Mouse (Mus musculus) testis, postnatal 10 days (tissue): ENCODE measurements around the gene Edar.

Source experiments
- DNase-seq: peaks from one replicate; pipeline ENCODE4 v3.0.0; 2021; ENCODE audit warnings: low spot score

Gene Edar

DNA sequence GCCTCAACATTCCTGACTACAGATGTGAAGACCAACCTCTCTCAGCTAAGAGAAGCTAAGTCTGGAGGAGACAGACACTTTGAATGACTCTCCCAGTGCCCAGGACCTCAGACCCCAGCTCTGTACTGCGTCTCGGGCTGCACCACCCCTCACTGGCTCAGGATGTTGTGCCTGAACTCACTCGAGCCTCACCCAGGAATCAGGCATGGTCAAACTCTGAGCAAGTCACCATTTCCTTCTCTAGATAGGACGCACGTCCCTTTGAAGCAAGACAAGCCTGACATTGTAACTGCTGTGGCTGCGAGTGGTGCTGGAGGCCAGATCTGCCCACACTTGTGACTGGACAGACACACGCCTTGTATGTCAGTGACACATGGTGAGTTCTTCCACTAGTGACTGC is 73.5 kb downstream of the Edar start:
- DNase-seq: no peak

DNA sequence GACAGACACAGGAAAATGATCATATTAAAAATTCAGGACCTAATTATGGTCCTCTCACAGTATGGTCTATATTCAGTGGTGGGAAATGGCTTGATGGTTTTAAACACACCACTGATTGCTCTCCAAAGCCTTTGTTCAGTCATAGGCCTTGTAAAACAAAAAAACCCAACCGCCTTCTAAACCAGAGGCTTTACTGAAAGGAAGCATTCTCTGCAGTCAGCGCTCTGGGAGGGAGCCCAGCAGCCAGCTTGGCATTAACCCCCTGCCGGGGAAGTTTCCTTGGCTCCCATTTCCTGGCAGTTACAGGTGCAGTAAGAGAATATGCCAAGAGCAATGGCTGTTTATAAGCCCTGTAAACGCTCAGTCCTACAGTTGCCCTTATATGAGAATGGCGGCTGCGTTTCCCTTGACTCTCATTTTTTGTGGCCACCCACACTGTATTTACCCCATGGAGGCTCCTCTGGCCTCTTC is 74.0 kb downstream of the Edar start:
- DNase-seq: no peak

DNA sequence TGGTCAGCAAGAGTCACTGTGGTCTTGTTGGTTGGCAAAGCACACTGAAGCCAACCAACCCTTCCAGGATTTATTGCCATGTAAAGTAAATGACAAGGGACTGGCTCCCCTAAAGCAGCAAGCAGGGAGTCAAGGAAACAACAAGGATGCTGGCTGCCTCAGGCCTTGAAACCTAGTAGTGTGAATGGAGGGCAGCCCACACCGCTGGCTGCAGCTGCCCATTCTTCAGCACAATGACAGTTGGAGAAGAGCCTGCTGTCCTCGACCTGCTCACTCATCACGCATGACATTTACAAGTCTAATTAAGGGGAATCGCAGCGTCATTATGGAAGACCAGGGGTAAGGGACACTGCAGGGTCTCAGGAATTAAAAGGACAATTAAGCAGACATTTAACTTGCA is 74.5 kb downstream of the Edar start:
- DNase-seq: no peak

DNA sequence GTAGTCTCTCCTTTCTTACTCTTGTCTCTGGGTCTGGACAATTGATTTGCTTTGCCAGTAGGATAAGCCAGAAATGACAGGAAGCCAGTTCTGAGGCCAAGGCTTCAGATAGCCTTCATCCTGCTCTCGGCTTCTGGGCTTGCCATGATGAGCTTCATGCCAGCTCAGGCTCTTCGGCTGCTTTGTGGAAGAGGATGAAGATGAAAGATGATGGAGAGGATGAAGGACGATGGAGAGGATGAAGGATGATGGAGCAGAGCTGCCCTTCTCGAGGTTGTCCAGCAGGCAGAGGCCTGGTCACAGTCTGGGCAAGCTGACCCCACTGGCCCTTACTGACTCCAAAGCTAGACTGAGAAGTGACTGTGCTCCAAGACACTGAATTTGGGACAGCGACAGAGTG is 75.3 kb downstream of the Edar start:
- DNase-seq: no peak

DNA sequence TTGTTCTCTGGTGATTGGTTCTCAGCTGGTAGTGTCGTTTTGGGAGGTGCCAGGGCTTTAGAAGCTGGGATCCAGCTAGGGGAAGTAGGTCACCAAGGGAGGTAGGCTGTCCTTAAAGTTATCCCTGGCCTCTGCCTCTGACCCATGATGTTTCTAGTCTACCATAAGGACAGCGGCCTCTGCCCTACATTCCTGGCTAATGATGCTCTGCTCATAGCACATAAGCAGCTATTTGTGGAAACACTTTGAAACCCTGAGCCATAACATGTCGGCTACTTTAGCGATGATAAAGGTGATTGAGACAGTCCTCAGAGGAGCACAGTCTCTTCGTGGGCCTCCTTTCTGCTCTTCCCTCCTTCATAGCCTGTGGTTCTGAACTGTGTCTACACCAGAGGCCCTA is 79.6 kb downstream of the Edar start:
- no peak for DNase-seq

DNA sequence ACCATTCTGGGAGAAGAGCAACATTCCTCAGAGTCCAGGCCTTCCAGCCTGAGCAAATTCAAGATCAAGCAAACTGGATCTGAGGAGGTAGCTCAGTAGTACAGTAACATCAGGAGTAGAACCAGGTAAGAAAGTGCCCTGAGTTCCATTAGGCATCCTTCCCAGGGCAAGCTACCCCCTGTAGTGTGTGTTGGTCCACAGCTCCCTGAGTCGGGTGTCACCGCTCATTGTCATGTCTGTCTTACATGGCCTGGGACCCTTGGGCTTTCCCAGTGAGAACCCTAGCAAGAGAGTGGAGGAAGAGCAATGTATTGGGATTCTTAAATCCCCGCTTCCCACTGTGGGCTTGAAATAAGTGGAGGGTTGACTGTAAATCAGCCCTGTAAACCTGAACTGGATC is 80.3 kb downstream of the Edar start:
- DNase-seq: no peak

DNA sequence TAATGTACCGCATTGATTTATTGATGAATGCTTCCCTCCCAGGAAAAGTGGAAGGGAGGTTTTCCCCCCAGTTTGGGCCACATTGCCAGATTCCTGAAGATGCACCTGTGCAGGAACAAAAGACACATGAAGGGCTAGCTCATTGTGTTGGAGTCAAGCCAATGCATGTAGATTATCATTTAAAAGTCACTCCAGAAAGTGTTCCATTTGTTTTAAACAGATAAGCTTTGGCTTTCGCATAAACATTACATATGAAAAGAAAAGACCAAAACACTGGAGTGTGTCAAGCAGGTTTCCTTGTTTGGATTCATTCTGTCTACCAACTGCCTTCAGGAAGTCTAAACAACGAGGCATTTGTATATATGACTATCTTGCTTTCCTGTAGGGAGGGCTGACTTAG is 81.0 kb downstream of the Edar start:
- DNase-seq: no peak

DNA sequence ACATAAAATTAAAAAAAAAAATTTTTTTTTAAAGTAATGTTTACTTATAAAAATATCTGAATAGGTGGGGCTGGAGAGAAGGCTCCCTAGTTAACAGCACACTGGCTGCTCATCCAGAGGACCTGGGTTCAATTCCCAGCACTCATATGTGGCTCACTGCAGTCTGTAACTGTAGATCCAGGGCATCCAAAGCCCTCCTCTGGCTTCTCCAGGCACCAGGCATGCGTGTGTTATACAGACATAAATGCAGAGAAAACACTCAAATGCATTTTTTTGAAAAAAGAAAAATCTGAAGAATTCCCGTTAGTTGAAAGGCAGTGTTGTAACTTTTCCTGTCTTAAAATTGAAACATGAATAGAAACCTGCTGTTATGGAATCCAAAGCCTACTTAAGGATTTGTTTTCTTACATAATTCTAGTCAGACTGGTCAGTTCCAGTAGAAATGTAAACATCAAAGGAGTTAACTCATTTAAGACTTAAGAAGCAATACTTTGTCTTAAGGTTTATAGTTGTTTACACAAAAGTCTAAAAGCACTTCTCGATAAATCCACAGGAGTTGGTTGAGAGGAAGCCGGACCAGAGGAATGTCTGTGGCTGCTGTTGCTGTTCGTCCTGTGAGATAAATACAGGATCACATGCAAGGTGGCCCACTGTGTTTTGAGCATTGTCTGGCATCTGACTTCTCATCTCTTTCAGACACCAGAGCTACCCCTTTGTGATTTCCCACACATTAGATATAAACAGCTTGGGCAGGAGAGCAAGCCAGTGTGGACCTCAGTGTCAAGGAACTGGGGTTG is 89.8 kb downstream of the Edar start:
- DNase-seq: no peak

DNA sequence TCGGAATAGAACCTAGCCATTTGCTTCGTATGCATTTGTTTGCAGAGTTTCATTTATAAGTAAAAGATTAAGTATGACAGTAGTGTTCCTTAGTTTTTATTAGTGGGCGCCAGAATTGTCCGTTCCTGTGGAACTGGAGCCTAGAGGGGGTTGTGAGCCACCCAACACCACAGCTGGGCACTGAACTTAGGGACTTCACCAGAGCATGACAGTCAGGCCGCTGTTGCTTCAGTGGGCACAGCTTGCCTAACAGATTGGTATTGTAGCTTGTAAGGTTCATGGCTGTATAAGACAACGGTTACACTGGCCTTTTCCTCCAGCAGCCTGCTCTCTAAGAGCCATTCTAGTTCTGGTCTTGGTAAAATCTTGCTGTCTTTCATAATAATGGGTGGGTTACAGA is 114.9 kb downstream of the Edar start:
- DNase-seq: no peak

DNA sequence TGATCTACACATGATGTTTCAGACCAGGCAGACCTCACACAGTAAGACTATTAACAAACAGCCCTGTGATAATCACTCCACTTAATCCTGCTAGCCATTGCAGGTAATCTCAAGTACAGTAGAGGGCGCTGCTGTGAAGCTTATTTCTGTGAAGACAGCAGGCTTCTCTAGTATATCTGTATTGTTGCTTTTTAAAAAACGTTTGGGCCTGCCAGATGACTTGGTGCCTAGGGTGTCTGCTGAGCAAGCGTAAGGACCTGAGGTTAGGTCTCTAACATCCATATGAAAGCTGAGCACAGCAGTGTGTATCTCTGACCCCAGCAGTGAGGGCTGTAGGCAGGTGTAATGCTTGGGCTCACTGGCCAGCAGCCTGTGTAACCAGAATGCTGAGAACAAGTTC is 115.6 kb downstream of the Edar start:
- no peak for DNase-seq

DNA sequence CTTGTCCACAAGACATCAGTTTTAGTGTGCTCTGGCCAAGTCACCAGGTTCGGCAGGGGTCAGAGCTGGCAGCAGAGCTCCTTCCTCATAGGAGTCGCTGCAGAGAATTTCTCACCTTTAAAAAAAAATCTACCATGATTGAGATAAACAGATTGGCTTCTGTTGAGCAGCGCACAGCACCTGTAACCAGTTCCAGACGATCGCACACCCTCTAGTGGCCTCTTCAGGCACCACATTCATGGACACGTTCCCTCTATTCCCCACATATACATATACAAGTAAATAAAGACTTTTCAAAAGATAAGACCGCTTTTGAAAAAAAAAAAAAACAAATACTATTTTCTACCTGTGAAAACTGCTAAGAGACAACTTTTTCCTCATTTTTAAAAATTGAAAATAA is 116.4 kb downstream of the Edar start:
- DNase-seq: peak; percentile 63

DNA sequence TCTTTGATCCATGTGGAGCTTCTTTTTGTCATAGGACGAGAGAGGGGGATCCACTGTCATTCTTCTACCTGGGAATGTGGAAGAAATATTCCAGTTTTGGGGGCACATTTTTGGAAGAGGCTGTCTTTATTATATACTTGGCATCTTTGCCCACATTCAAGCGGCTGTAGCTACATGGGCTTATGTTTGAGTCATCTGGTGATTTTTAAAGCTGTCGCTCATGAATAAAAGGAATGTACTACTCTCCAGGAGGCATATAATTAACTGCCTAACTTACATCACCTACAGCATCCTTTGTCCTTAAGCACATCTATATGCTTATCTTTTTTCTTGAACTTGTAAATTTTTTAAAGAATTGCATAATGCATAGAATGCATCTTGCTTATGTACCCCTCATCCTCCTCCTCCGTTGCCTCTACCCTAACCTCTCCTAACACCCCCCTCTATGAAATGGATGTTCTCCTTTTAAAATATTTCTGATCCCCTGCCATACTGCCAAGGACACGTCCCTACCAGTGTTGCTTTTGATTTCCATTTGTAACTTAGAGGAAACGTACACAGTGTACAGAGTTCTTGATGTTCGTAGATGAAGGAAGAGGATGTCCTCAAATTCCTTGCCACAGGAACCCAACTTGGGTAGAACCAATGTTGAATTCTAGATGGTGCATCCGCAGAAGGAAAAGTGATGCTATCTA is 120.6 kb downstream of the Edar start:
- no peak for DNase-seq
